Mouse (Mus musculus) neural tube, embryonic 12.5 days (tissue): ENCODE data around the gene Cbx7. TPM values are rescaled to one million over a fixed set of nuclear protein-coding genes. Genes with fewer than 3 reads are reported as not detected.
"Not testable (repeated sequence)": the region's sequence is repeated elsewhere in the genome, so short reads cannot be mapped to it uniquely, and the experiment has no call there.

Experiments used
- ATAC-seq: fragments of 200-750 bp; cut with Nextera tagmentation; 2 replicates; pipeline ENCODE4 v1.8.0; 2017; ENCODE audit warnings: low read depth, mild to moderate bottlenecking, moderate TSS enrichment, moderate library complexity; ENCODE audit not compliant: low FRiP score
- H3K27ac ChIP-seq: fragments of 300-500 bp; sonication (generic); 2 replicates; pipeline ENCODE4 v1.5.1; 2016
- H3K27me3 ChIP-seq: fragments of 300-500 bp; sonication (generic); replicated peaks from 2 replicates; pipeline ENCODE4 v1.6.1; 2016; ENCODE audit warnings: mild to moderate bottlenecking
- H3K36me3 ChIP-seq: fragments of 300-500 bp; sonication (generic); 2 replicates; pipeline ENCODE4 v1.6.1; 2016; ENCODE audit warnings: mild to moderate bottlenecking
- H3K4me1 ChIP-seq: fragments of 300-500 bp; sonication (generic); 2 replicates; pipeline ENCODE4 v1.6.1; 2016
- H3K4me2 ChIP-seq: fragments of 300-500 bp; sonication (generic); replicated peaks from 2 replicates; pipeline ENCODE4 v1.6.1; 2016; ENCODE audit warnings: mild to moderate bottlenecking
- H3K4me3 ChIP-seq: fragments of 300-500 bp; sonication (generic); 2 replicates; pipeline ENCODE4 v1.5.1; 2016
- H3K9ac ChIP-seq: fragments of 300-500 bp; sonication (generic); 2 replicates; pipeline ENCODE4 v1.6.1; 2016; ENCODE audit warnings: mild to moderate bottlenecking
- H3K9me3 ChIP-seq: fragments of 300-500 bp; sonication (generic); 2 replicates; pipeline ENCODE4 v1.6.1; 2016; ENCODE audit warnings: mild to moderate bottlenecking
- WGBS: fragments of 180-500 bp; shearing (Covaris S2); methylation state at CpG from one replicate; pipeline ENCODE4 v1.1.7; 2016; 5-methylcytosine and 5-hydroxymethylcytosine counted together
- polyA plus RNA-seq: library from polyadenylated mRNA; unstranded; fragments of >200 nt; fragmentation: Nextera tagmentation; extraction: Ambion mirVana; gene quantifications from 2 replicates; pipeline ENCODE4 v1.2.1, GENCODE M21; 2016

Gene Cbx7
- polyA plus RNA-seq, 1 experiment from 2014 or later, result 2.7 TPM

- not testable (repeated sequence) for H3K9me3 ChIP-seq, H3K4me3 ChIP-seq, ATAC-seq, H3K4me2 ChIP-seq, H3K4me1 ChIP-seq, H3K27ac ChIP-seq, H3K36me3 ChIP-seq, H3K27me3 ChIP-seq, H3K9ac ChIP-seq
- WGBS, result 92% methylated on average over 14 of the region's 23 CpGs
Observed at GRCm38 (mm10) chr15:79895221-79896079, 75.5 kb downstream of the Cbx7 start.

- Histone ChIP-seq H3K4me3 (no peak overlapping the region), H3K9ac (no peak overlapping the region), H3K36me3 (no peaks in the 10 kb centered on the region), H3K9me3 (no peaks in the 10 kb centered on the region), H3K27me3 (peaks cover 7% of the 10 kb centered on the region; the same call in 1 of the 2 replicates), H3K4me1 (peaks cover 3% of the 10 kb centered on the region), H3K4me2 (no peak overlapping the region), H3K27ac (no peak overlapping the region)
- 81% methylated on average over 4 of the region's 4 CpGs for WGBS
- ATAC-seq, result no peak
Observed at GRCm38 (mm10) chr15:79894343-79894742, 76.6 kb downstream of the Cbx7 start.

- Histone ChIP-seq H3K27me3 (peaks cover 7% of the 10 kb centered on the region; the same call in 1 of the 2 replicates), H3K9me3 (no peaks in the 10 kb centered on the region), H3K27ac (no peak overlapping the region), H3K4me3 (no peak overlapping the region), H3K36me3 (no peaks in the 10 kb centered on the region), H3K9ac (no peak overlapping the region), H3K4me1 (peaks cover 3% of the 10 kb centered on the region), H3K4me2 (no peak overlapping the region)
- 77% methylated on average over 3 of the region's 3 CpGs for WGBS
- no peak for ATAC-seq
Observed at GRCm38 (mm10) chr15:79893824-79894123, 77.1 kb downstream of the Cbx7 start.

- Histone ChIP-seq H3K9me3 (no peaks in the 10 kb centered on the region), H3K27ac (no peak overlapping the region), H3K9ac (no peak overlapping the region), H3K4me3 (no peak overlapping the region), H3K36me3 (no peaks in the 10 kb centered on the region), H3K4me2 (peak overlapping the region; percentile 57; the same call in 1 of the 2 replicates), H3K4me1 (peaks cover 3% of the 10 kb centered on the region), H3K27me3 (peaks cover 7% of the 10 kb centered on the region; the same call in 1 of the 2 replicates)
- no peak for ATAC-seq
- WGBS, result 84% methylated on average over 15 of the region's 15 CpGs
Observed at GRCm38 (mm10) chr15:79892995-79893823, 77.7 kb downstream of the Cbx7 start.

GRCm38 (mm10) chr15:79892213-79892541, 78.7 kb downstream of the Cbx7 start:
- 0 out of 2 replicates have a peak overlapping the region, but pooled peaks have one; percentile 14 for H3K9ac ChIP-seq

GRCm38 (mm10) chr15:79891436-79892212, 79.3 kb downstream of the Cbx7 start, which contains the start of gene Apobec3:
Gene Apobec3 (plus strand): TSS chr15:79891659.
- WGBS, result 2% methylated on average over 20 of the region's 20 CpGs
- Histone ChIP-seq H3K4me1 (peaks cover 3% of the 10 kb centered on the region), H3K27ac (no peak within 1 kb of the TSS), H3K9me3 (no peaks in the 10 kb centered on the region), H3K9ac (0 out of 2 replicates have a peak within 1 kb of the TSS, but pooled peaks have one; percentile 14), H3K4me2 (peak within 1 kb of the TSS; percentile 57), H3K36me3 (no peaks in the 10 kb centered on the region), H3K27me3 (peaks cover 7% of the 10 kb centered on the region; the same call in 1 of the 2 replicates), H3K4me3 (peak within 1 kb of the TSS; percentile 28)
- no peak for ATAC-seq

More at GRCm38 (mm10) chr15:79892213-79892541, 78.7 kb downstream of the Cbx7 start:
- H3K27ac ChIP-seq, result no peak overlapping the region
- H3K27me3 ChIP-seq, result peaks cover 7% of the 10 kb centered on the region; the same call in 1 of the 2 replicates
- H3K4me2 ChIP-seq, result peak overlapping the region; percentile 57
- H3K36me3 ChIP-seq, result no peaks in the 10 kb centered on the region
- under 1% methylated on average over 12 of the region's 12 CpGs for WGBS
- peaks cover 3% of the 10 kb centered on the region for H3K4me1 ChIP-seq
- peak overlapping the region; percentile 28 for H3K4me3 ChIP-seq
- no peak for ATAC-seq
- H3K9me3 ChIP-seq, result no peaks in the 10 kb centered on the region

- no peak overlapping the region for H3K4me2 ChIP-seq
- no peak overlapping the region for H3K4me3 ChIP-seq
- H3K9me3 ChIP-seq, result no peaks in the 10 kb centered on the region
- no peak overlapping the region for H3K9ac ChIP-seq
- ATAC-seq, result no peak
- H3K36me3 ChIP-seq, result no peaks in the 10 kb centered on the region
- 81% methylated on average over 5 of the region's 5 CpGs for WGBS
- no peaks in the 10 kb centered on the region for H3K27me3 ChIP-seq
- no peak overlapping the region for H3K27ac ChIP-seq
- 0 out of 2 replicates have a peak, but pooled peaks cover 5% of the 10 kb centered on the region for H3K4me1 ChIP-seq
Observed at GRCm38 (mm10) chr15:79884820-79885219, 86.1 kb downstream of the Cbx7 start.

GRCm38 (mm10) chr15:79883352-79883822, 87.5 kb downstream of the Cbx7 start:
- Histone ChIP-seq H3K9me3 (no peaks in the 10 kb centered on the region), H3K4me2 (peak overlapping the region; percentile 61), H3K36me3 (no peaks in the 10 kb centered on the region), H3K4me3 (peak overlapping the region; percentile 45), H3K27ac (peak overlapping the region; percentile 57; the same call in 1 of the 2 replicates), H3K9ac (peak overlapping the region; percentile 65), H3K4me1 (0 out of 2 replicates have a peak, but pooled peaks cover 5% of the 10 kb centered on the region), H3K27me3 (no peaks in the 10 kb centered on the region)
- peak; percentile 93 for ATAC-seq
- WGBS, result under 1% methylated on average over 30 of the region's 30 CpGs

GRCm38 (mm10) chr15:79882623-79883267, 88.2 kb downstream of the Cbx7 start:
- Histone ChIP-seq H3K27ac (peak overlapping the region; percentile 57; the same call in 1 of the 2 replicates), H3K4me2 (peak overlapping the region; percentile 61), H3K27me3 (no peaks in the 10 kb centered on the region), H3K4me3 (peak overlapping the region; percentile 45), H3K9ac (0 out of 2 replicates have a peak overlapping the region, but pooled peaks have one; percentile 65), H3K4me1 (0 out of 2 replicates have a peak, but pooled peaks cover 5% of the 10 kb centered on the region), H3K36me3 (no peaks in the 10 kb centered on the region), H3K9me3 (no peaks in the 10 kb centered on the region)
- peak; percentile 42 for ATAC-seq
- 29% methylated on average over 19 of the region's 19 CpGs for WGBS

GRCm38 (mm10) chr15:79880477-79880876, 90.4 kb downstream of the Cbx7 start:
- 83% methylated on average over 3 of the region's 3 CpGs for WGBS
- Histone ChIP-seq H3K27me3 (no peaks in the 10 kb centered on the region), H3K9me3 (no peaks in the 10 kb centered on the region), H3K27ac (no peak overlapping the region), H3K4me3 (no peak overlapping the region), H3K36me3 (no peaks in the 10 kb centered on the region), H3K9ac (no peak overlapping the region), H3K4me1 (0 out of 2 replicates have a peak, but pooled peaks cover 5% of the 10 kb centered on the region), H3K4me2 (no peak overlapping the region)
- ATAC-seq, result no peak

- Histone ChIP-seq H3K4me2 (no peak overlapping the region), H3K9ac (no peak overlapping the region), H3K4me1 (0 out of 2 replicates have a peak, but pooled peaks cover 5% of the 10 kb centered on the region), H3K27ac (no peak overlapping the region), H3K9me3 (no peaks in the 10 kb centered on the region), H3K27me3 (no peaks in the 10 kb centered on the region), H3K36me3 (no peaks in the 10 kb centered on the region), H3K4me3 (no peak overlapping the region)
- ATAC-seq, result no peak
- 66% methylated on average over 13 of the region's 13 CpGs for WGBS
Observed at GRCm38 (mm10) chr15:79879319-79879718, 91.6 kb downstream of the Cbx7 start.
